Mouse (Mus musculus): ENCODE results near the gene Cdc20.

Cdc20 gene

DNA sequence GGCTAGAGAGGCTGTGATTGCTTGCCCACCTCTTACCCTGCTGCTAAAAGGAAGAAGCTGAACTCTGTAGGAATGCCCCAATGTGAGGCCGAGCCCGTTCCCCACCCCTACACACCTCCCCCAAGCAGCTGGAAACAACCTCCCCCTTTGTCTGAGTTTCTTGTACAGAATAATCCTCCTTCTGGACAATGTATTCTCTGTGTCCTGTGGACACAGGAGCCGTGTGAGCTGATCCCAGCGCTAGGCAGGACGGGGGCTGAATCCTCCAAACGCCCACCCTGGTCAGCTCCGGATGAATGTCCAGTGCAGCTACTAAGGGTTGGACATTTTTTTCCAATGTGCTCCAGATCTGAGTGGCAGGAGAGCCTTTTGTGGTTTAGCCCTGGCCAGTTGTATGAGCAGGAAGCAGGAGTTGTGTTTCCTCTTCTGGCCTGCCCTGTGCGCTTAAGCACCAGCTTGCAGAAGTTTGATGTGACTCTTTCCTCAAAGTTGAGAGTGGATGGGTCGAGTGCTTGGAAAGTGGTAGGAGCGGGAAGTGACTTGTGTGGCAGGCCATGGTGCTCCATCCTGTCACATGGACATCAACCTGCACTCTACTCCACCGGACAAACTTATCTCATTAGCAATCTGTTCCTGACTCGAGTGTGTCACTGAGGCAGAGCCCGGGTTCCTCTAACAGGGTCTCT lies 19.9 kb downstream of the Cdc20 start:
- no peak for DNase-seq (ENCODE audit: low spot score)

DNA sequence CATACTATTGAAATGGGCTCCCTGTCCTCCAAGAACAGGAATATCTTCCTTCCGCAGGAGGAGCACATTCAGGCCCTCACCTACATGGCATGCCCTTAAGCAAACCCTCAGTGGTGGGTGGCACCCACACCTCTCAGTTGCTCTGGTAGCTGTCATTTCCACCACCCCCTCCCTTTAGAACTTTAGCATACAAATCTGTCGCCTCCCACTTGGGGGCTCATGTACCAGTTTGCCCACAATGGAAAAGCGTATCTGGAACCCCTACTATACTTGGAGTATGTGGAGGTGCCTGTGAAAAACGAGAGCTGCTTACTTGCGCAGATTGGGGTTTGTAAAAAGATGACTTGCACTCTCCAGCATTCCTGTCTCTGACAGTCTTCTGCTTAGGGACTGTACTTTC lies 20.8 kb downstream of the Cdc20 start:
- DNase-seq (ENCODE audit: low spot score), result no peak

DNA sequence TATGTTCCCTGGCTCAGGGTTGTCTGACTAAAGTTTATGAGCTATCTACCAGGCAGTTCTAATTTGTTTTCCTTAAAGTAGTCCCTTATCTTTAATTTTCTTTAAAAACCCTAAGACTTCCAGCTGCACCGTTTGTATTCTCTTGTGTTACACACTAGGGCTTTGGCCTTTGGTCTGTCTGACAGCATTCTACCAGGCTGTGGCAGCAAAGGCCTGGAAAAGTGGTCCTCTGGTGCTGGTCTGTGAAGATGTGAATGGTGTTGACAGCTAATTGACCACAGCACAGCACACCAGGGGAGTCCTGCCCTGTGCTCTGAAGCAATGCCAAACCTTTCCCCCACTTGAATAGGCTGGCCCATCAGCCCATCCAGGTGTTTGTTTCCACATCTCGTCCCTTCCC lies 21.4 kb downstream of the Cdc20 start:
- DNase-seq (ENCODE audit: low spot score), result no peak

DNA sequence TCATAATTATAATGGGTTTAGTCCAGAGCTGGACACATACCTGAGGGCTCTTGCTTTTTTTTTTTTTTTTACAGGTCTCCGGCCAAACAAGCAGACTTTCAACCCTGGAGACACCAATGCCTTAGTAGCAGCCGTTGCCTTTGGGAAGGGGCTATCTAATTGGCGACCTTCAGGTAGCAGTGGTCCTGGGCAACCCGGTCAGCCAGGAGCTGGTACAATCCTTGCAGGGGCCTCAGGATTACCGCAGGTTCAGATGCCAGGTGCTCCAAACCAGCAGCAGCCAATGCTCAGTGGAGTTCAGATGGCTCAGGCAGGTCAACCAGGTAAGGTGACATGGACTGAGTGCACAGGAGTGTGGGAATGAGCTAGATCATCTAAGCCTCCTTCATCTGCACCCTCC lies 23.6 kb downstream of the Cdc20 start:
- no peak for DNase-seq (ENCODE audit: low spot score)

DNA sequence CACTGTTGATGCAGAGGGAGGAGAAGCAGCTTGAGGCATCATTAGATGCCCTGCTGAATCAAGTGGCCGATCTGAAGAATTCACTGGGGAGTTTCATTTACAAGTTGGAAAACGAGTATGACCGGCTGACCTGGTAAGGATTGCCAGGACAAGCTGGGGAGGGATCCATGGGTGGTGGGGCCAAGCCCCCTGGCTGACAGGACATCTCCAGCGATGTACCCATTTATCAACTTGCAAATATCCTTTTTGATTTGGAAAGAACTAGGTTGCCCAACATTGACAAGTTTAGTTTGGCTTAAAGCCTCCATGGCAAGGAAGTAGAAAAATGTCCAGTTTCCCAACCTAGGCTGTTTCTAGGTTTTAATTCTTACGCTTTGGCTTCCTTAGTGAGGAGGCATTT lies 26.3 kb downstream of the Cdc20 start:
- no peak for DNase-seq (ENCODE audit: low spot score)

DNA sequence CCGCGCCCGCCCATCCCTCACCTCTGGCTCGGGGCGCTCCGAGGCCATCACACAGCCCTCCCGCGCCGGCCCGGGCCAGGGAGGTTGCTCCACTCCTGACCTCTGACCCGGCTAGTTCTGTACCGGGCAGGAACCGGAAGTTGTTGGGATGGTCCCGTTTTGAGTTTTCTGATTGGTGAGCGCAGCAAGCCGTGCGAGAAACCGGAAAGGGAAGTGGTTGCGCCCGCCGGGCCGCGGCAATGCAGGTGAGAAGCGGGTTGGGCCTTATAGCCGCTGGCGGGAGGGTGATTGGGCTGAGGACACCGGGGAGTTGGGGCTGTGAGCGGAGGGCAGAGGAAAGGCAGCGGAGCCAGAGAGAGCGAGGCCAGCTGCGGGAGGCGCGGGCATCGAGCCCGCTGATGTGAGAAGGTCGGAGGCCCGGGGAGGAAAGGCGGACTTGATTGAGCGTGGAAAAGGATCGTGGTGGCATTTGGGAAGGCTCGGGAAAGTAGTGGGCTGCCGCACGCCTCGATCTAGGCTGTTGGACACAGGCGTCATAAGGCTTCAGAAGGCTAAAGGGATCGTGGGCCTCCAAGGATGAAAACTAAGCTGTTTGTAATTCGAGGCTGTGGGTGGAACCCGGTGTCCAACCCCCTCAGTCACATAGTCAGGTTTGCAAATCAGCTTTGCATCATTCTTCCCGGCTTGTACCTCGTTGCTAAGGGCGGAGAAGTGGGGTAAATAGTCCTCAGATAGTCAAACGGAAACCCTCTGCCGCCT lies 27.8 kb downstream of the Cdc20 start, which contains the start of the genes Szt2 and Med8:
Gene Szt2 (minus strand): TSS at position 132 of the 759 bp plus-strand sequence.
Gene Med8 (plus strand): TSS at position 196 of the 759 bp plus-strand sequence.
- peak; percentile 86 for DNase-seq (ENCODE audit: low spot score)

DNA sequence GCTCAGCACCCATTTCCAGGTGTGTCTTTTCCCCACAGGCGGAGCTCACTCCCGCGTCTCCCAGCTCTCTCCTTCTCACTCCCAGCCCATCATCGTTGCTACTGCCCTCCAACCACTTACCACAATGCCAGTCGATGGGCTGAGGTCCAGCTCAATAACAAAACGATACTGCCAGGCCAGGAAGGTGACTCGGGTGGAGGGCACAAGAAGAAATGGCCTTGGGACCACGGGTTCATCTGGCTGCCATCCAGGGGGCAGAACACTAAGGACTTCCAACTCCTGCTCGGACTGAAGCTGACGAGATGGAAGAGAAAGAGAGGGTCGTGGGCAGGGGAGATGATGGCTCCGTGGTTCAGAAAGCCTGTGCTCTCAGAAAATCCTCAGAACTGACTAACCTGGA lies 34.5 kb downstream of the Cdc20 start:
- DNase-seq (ENCODE audit: low spot score), result no peak

DNA sequence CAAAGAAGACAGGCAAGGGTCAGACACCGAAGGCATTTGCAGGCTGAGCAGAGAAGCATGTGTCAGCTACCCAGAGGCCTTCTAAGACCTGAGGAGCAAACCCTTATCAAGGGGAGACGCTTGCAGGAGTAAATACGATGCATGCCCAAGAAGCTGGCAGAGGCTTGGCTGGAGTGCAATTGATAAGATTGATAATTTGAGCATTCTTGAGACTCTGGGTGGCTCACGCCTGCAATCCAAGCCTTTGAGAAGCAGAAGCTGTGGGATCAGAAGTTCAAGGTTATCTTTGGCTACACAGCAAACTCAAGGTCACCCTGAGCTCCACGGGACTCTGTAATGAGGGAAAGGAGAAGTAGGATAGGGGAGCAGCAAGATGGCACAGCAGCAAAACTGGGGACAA lies 35.2 kb downstream of the Cdc20 start:
- no peak for DNase-seq (ENCODE audit: low spot score)

DNA sequence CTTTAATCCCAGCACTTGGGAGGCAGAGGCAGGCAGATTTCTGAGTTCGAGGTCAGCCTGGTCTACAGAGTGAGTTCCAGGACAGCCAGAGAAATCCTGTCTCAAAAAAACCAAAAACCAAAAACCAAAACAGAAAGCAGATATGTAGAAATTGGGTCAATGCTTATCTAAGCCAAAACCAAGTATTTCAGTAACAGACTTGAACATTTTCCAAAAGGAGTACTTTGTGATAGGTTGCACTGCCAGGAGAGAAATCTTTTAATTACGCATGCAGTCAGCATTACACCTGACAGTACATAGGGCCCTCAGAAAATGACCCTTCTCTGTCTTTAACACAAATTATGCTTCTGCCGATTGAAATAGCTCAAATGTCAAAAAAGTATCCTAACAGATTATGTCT lies 35.7 kb downstream of the Cdc20 start:
- no peak for DNase-seq (ENCODE audit: low spot score)

DNA sequence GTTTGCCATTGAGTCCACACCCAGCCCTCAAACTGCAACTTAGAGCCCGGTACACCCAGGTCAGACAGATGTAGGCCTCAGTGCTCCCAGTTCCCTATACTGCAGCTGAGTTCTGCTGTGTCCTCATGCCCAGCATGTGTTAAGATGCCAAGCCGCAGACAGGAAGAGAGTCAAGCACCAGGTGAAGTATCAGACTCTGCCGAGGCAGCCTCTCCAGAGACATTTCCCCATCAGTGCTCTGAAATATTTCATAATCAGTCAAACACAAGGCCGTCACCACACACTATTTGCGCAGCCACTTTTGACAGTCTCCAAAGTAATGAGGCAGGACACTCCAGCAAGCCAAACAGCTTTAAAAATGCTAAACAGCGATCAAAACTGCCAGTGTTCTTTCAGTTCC lies 38.8 kb downstream of the Cdc20 start:
- DNase-seq (ENCODE audit: low spot score), result no peak

DNA sequence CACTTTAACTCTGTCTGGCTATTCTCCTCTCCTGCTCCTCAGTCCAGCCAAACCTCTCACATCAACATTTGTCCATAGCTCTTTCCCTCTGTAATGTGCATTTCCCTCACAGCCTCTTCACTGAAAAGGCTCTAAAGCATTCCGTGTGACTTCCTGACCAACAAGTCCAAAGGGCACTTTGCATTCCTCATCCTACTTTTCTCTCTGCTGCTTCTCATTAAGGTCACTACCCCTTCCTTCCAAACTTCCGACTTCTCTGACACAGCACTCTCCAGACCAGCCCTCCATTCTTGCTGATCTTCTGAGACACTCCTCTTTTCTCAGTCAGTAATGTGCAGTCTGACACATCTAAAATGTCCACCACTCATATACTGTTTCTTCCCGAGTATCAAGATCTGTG lies 40.7 kb downstream of the Cdc20 start:
- no peak for DNase-seq (ENCODE audit: low spot score)

DNA sequence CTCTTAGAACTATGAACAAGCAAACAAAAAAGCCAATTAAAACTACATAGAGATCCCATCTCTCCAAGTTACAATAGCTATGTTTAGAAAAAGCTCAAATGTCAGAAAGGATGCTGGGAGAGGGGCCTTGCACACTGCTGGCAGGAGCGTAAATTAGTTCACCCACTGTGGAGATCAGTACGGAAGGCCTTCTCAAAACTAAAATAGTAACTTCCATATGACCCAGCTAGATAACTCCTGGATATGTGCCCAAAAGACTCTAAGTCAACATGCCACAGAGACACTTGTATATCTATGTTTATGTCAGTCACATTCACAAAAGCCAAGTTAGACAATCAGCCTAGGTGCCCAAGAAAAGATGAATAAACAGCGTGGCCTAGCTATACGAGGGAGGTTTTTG lies 41.9 kb downstream of the Cdc20 start:
- DNase-seq (ENCODE audit: low spot score), result no peak

DNA sequence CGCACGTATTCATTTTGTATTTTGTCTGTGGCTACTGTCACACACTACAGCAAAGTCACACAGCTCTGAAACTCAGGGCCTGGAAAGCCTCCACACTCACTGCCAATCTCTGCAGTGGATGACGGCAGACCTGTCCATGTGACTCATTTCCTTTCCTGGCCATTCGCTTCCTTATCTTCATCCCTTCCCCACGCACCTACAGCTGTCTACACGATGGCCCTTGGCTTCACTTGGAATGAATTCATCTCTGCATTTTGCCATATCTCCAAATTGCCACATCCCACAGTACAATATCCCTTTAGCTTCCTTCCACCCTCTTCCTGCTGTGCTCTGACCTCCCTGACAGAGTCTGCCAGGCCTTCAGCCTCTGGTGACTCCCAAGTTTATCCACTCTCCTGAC lies 42.6 kb downstream of the Cdc20 start:
- DNase-seq (ENCODE audit: low spot score), result no peak

DNA sequence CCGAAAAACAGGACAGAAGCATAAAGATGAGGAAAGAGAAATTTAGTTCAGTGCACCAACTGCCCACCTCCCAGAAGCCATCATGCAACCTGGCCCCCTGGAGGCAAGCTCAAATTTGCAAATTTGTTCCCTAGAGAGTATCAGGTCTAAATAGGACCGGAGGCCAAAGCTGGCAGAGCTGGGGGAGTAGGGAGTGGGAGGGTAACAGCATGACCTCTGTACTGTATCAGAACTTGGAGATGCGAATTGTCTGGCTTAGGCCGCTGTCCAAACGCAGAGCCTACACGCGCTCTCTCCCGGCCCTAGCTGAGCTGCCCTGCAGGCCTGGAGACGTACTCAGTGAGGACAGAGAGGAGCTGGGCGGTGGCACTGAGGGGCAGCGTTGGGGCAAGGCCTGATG lies 47.0 kb downstream of the Cdc20 start:
- DNase-seq (ENCODE audit: low spot score), result no peak

DNA sequence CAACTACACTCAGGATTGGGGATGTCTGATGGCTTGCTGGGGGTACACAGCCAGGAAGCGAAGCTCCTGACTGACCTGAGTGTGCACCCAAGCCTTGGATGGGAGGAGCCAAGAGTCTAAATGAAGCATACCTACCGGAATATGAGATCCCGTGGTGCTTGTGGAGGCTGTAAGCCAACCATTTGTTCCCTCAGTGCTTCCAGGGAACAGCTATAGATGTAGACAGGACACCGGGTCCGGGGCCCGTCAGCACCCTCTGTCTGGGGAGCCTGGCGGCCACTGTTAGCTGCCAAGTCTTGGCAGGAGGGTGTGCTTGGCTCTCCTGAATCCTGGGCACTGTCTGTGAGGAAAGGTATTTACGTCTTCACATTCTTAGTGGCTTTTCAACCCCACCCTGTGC lies 49.8 kb downstream of the Cdc20 start:
- no peak for DNase-seq (ENCODE audit: low spot score)

DNA sequence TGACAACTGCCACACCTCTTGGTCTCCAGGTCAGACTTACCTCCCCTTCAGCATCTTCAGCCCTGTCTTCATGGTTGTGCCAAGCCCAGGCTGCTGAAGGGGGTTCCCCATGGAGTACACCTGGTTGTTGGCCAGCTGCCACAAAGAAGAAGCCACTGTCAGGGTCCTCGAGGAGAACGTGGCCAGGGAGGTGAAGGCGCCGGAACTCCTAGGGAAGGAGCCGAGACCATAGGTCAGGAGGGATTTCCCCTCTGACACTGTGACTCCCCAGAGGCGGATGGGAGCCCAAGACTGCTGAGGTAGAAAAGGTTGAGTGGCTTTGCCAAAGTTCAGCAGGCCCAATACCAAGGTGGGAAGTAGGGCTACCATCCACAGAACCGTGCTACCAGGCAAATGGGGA lies 53.9 kb downstream of the Cdc20 start:
- no peak for DNase-seq (ENCODE audit: low spot score)
